Mouse (Mus musculus) adrenal gland, postnatal 36 days (tissue): ENCODE data around the gene Cav3. TPM values are rescaled to one million over a fixed set of nuclear protein-coding genes. Genes with fewer than 3 reads are reported as not detected.

Experiments used
- DNase-seq, 2 experiments: peaks; one replicate each; pipeline ENCODE4 v3.0.0; 2021; ENCODE audit warnings: mixed read lengths in 1 of 2
- long read RNA-seq, 2 experiments: library from polyadenylated mRNA; stranded (forward); transcript quantifications; one replicate each; pipeline ENCODE4 v2.0.0; 2021; ENCODE audit warnings: borderline sequencing depth in 2 of 2
- total RNA-seq, 2 experiments: library from RNA; stranded (reverse); gene quantifications; 2 replicates each; pipeline ENCODE4 v1.2.3; 2021

Cav3 gene
- total RNA-seq: not detected
- long read RNA-seq, experiment 1: 0 reads
- long read RNA-seq, experiment 2: 0 reads

DNA sequence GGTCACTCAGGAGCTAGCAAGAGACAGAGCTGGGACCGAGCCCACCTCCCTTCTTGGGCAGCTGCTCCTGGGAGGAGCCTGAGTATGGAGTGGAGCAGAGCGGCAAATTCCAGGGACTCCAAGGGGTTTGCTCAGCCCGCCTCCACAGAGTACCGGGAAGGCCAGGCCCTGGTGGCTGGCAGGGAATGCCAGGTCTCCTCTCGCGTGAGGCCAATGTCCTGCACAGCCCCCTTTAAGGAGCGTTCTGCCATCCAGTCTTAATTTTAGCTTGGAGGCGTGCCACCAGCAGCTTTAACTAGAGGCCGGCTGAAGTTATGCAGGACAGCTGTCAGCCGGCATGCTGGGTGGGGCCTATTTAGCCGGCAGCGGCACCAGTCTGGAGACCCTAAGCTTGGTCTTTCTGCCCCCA lies at the start of gene Cav3:
Cav3 (plus strand) TSS at position 165 of the 409 bp plus-strand sequence.
- DNase-seq: no peak

DNA sequence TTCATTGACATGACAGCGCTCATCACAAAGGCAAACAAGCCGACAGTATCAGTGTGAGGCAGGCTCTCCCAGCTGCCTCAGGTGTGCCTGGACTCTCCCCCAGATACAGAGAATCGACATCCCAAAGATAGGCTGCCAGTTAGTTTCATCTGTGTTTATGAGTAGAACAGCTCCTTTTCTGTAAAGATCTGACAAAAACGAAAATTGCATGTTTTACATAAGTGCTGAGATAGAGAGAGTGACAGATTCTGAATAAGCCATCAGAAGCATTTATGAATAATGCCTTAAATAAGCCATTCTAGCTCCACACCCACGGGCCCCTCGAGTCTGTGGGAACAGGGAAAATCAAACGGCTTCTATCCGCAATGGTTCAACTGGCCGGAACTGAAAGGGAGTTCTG lies 40.0 kb upstream of the Cav3 start:
- DNase-seq: no peak

DNA sequence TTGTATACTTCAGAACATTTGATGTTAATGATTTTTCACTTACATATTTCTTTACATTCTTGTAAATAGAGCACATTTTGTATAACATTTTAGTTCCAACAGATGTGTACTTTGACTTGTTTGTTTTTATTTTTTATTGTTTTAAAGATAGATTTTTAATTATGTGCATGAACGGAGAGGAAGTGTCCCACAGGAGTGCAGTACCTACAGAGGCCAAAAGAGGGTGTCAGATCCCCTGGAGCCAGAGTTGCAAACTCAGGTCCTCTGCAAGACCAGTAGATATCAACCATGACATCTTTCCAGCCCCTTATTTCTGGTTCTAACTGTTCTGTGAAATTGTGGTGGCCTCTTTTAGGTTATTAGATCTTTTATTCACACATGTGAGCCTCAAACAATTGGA lies 38.4 kb upstream of the Cav3 start:
- DNase-seq: no peak

DNA sequence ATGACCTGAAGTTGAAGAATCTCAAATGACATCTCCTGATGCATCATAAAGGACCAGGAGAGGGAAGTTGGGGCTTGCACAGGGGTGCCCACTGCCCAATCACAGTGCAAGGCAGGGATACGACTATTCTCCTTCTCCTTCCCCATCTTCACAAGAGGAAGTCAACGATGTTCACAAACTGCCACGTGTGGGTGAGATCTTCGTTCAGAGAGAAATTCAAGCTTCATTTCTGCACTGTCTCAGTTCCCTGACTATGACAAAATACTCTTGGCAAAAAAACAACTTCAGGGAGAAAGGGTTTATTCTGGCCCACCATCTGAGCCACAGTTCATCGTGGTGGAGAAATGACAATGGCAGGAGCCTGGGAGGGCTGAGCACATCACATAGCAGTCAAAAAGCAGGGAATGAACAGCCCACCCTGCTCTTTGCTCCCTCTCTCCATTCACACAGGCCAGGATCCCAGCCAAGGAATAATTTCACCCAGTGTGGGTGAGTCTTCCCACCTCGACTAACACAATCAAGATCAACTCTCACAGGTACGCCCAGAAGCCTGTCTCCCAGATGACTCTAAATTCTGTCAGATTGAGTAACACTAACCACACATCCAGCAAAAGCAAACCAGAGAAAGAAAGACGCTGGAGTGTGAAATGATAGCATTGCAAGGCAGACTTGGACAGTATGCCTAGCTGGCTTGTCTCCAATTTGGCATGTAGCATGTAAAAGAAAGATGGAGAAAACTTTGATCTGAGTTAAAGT lies 35.4 kb upstream of the Cav3 start:
- no peak for DNase-seq

DNA sequence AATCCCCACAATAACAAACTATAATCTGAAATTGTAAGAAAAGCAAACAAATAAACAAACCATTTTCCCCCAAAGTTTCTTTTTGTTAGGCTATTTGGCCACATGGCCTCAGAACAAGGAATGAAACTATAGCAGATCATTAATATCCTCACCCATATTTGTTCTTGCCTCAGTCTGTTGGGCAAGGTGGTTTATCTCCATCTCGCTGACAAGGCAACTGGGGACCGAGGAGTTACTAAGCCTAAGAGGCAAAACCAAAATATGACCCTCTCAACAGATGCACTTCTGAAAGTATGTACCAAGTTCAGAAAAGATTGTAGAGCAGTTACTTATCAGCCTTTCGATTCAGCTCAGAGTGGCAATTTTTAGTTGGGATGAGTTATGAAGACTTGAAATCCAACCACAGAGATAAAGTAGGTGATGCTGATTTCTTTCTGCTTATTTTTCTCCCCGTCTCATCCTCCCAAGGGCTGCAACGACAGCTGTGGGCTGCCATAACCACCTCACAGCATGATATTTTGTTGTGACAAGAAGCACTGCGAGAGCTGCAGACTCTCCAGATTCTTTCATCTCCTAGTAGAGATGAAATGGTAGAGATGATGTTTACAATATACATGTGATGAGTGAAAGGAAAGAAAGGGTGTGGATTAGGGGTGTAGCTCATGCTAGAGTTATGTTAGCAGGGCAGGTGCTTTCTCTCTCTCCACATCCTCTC lies 33.1 kb upstream of the Cav3 start:
- no peak for DNase-seq

DNA sequence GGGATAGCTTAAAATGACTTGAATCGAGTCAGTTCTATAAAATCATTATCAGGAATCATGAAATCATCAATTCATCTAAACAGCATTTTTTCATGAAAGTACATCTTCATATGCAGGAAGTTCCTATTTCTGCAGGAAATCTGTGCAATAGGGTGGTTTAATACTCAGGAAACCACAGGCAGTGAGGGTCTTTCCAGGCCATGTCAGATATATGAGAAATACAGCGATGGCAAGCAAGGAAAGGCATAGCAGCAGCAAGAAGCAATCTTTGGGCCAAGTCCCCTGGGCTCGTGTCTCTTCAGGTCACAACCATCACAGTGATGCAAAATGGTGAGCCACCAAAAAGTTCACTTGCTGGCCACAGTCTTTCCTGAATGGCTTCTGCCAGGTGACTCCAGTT lies 13.6 kb upstream of the Cav3 start:
- no peak for DNase-seq

DNA sequence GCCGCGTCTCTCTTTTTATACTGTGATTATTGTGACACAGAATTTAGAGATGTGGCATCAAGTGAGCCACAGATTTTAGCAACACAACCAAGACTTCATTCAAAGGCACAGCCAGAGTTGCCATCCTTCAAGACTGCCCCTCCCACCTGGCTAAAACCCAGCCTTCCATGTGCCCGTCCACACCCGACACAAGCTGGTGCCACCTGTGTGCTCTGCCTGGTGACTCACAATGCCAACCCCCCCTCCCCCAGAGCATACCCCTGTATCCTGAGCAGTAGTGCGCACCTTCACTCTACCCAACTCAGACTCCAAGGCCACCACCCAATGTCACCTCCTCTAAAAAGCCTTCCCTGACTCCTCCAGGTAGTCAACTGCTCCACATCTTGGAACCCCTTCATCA lies 2.2 kb downstream of the Cav3 start:
- DNase-seq: no peak

DNA sequence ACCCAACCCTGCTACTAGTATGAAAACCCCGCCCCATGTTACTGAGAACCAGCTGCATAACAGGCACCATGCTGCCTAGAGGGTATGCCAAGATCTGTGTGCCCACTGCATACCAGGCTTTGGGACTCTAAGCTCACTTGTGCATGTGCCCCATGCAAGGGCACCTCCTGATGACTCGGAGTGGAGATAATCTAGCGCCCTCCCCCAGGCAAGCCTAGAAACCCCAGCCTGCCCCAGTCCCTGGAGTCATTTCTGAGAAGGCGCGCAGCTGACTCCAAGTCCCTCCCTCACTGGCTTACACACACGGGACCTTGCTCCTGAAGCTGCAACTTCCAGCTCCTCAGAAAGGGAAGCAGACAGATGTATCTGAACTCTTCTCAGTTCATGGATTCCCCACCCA lies 4.0 kb downstream of the Cav3 start:
- DNase-seq: no peak

DNA sequence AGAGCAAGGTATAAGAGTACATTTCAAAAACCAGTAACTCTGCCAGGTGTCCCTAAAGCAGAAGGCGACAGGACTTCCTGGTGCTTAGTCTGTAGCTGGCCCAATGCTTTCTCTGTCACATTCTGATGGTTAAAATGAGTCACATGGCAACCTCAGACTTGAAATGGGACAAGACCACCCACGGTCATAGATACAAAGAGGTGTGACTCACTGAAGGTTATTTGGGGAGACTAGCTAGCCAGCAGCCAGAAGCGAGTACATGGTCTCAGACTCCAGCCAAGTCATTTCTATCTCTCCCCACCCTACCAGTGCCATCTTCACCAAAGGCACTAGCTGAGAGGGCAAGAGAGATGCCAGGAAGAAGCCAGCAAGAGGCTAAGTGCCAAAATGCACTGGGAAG lies 6.1 kb downstream of the Cav3 start:
- DNase-seq: no peak

DNA sequence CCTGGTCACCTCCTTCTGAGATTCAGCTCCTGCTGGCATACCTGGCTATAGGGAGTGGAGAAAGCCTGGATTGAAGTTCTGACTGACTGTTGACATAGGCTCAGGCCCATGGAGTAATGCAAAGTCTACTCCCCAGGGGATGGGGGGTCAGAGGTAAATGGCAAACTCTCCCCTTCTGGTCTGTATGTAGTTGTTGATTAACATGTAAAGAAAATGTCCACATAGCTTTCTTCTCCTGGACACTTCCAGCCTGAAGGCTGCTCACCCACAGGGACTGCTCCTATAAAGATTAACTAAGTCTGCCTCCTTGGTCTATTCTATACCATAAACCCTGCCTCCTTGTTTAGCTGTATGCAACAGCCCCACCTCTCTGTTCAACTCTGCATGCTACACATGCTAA lies 6.7 kb downstream of the Cav3 start:
- no peak for DNase-seq

DNA sequence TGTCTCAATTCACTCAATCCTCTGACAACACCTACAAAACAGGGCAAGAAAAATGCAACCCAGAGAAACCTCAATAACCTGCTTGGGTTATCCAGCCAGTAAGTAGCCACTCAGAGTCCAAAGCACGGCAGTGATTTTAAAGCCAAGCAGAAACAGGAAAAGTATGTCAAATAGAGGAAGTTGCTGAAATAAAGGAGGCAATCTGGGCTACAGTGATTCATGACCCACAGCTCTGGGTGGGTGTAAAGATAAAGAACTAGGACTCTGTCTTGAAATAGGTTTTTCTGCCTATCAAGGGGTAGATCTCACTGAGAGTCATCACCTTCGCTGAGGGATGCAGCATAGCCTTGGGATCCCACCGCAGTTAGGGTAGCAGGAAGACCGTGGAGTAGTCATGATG lies 12.3 kb downstream of the Cav3 start:
- DNase-seq: no peak

DNA sequence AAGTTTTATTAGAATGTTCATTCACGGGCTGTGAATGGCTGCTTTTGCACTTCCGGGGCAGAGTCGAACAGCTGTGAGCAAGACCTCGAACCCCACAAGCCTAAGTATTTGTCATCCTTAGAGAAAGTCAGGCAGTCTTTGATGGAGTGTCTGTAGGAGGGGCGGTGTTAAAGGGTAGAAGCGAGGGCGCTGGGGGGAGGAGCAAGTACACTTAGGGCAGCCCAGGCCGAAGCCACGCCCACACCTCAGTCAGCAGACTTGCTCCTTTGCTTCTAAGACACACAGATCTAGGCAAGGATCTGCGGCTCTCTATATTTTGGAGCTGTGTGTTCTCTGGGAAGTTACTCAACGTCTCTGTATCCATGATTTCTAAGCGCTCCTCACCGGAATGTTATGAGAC lies 20.6 kb downstream of the Cav3 start:
- peak in 1 of 2 experiments; percentile 48 for DNase-seq

DNA sequence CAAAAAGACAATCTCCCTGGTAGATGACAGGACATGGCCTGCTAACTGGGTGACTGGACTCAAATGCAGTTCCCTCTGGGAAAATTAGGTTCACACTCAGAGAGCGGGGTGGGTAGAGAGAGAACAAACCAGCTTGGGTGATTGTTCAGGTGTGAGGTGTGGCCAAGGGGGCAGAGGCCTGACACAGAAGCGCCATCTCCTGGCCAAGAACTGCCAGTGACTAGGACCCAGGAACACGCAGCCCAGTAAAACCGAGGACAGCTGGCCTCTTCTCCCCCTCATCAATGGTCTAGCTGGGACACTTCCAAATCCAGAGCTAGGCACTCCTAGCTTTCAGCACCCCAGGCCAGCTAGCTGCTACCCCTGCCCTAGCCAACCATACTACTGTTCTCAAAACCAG lies 25.0 kb downstream of the Cav3 start:
- DNase-seq: peak; percentile 56 to 60

DNA sequence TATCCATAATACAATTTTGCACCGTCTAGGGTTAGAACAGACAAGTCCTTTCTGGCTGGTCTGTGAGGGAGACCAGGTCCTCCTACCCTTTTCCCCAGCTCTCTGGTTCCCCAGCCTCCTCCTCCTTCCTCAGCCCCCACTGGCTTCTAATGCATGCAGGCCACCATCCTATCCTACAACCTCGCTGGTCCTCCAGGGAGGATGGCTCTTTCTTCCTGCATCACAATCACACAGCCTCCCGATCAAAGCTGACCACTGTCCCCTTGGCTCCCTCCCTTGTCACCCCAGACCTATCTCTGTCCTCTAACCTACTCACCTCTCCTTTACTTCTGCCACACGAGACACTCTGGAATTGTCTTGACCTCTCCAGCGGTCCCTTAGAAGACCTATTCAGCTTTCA lies 28.7 kb downstream of the Cav3 start:
- no peak for DNase-seq

DNA sequence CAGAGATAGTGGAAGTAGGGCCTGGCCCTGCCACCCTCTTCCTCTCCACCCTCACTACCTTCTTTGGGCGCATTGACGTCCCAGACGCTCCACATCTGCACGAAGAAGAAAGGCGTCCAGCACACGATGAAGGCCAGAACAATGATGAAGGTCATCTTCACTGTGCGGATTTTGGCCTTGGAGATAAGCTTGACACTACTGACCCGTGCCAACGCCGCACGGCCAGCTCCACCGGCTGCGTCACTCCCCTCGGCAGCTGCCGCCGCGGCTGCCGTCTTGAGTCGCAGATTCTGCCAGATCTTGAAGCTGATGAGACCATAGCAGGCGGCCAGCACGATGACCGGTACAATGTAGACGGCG lies 29.5 kb downstream of the Cav3 start:
- DNase-seq: peak; percentile 58 to 70

DNA sequence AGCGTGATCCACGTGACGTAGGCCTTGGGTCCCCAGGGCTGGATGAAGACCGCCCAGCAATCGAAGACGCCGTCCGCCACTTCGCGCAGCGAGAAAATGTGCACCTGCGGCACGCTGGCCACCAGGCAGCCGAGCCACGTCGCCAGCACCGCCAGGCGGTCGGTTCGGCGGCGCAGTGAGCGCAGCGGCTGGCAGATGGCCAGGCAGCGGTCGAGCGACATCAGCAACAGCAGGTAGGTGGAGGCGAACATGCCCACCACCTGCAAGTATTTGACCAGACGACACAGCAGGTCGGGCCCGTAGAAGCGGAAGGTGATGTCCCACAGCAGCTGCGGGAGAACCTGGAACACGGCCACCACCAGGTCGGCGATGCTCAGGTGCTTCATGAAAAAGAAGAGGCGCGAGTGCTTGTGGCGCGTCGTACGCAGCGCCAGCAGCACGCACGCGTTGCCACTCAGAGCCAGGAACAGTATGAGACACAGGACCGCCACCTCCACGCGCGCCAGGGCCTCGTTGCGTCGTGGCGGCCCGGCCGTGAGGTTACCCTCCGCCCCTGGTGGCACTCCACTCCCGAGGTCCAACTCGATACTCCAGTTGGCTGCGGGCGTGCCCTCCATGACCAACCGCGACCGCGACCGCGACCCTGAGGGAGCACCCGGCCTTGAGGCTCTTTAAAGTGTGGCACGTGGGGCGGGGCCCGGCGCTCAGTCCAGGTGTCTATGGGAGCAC lies 30.0 kb downstream of the Cav3 start:
- DNase-seq: peak; percentile 26 to 68

DNA sequence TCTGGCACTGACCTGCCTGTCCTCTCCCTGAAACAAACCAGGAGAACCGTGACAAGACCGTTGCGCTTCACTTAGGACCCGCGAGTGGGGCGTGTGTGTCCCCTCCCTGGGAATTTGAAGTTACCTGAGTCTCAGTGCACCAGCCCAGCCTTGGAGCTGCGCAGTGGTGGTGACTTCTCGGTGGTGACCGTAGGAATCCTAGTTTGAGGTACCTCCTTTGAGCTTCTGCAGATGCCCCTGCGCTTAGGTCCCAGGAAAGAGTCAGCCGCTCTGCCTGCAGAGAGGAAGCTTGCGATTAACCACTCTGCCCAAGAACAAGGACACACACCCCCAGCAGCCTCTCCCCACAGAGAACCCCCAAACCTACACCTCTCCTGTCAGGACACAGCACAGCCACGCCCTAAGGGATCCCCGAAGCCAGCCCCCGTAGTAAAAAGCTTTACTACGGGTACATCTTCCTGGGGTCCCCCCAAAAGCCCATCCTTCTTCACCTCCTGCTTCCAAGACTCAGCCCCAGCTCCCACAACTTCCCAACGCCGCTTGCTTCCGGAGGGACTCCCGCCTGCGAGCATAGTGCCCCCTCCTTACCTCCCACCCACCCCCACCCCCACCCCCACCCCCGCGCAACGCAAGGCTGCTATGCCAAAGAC lies 30.7 kb downstream of the Cav3 start, which contains the start of gene Oxtr:
Oxtr (minus strand) TSS at position 34 of the 650 bp plus-strand sequence.
- DNase-seq: no peak

DNA sequence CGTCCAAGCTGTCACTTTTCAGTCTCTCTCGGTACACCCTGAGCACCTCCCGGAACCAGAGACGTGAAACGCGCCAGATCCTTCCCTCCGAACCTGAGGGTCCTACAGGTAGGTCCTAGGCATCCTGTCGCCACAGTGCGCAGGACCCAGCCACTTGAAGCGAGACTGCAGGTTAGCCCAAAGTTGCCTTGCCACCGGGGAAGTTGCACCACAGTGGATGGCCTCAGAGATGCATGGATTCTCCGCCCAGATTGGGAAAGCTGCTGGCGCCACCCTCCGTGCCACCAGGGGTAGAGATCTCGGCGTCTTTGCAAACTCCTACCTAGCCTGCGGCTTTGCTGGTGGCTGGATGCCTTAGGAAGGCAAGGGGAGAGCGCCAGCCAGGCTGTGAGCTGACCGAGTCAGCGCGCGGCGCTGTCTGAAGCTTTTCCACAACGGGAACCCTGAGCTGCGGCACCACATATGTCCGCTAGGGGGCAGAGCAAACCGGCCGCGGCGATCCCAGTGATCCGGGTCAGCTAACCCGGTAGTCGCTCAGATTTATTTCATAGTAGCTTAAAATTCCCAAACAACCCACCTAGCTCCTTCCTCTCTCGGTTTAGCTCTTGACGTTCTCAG lies 31.4 kb downstream of the Cav3 start:
- peak; percentile 92 to 93 for DNase-seq

DNA sequence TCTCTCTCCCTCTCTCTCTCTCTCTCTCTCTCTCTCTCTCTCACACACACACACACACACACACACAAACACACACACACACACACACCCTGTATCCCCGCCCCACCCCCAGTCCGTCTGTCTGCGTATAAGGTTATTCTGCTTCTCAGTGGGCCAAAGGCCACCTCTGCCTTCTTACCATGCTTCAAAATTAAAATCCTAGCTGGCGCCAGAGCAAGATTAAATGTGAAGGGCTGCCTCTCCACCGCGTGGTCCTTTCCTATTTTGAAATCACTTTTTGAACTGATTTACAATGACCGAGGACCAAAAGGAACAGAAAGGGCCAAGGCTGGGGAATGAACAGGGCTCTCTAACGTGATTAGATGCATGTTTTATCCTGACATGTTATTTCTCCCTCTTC lies 32.2 kb downstream of the Cav3 start:
- peak in 1 of 2 experiments; percentile 29 for DNase-seq

DNA sequence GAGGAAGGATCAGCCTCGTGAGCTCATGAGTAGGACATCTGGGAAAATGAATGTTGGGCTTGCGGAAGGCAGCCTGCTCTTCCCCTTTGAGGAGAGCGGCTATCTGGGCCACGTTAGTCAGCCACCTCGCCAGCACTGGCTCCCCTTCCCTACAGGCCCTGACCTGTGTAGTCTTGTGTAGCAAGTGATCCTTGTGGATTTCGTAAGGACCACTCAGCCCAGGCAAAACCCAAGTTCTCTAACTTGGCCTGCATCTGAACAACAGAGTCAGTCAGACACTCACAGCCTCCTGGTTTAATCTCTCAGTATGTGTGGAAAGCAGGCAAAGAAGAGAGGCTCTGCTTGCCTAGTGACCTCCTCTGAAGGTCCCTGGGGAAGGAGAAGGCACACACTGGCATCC lies 33.4 kb downstream of the Cav3 start:
- DNase-seq: peak in 1 of 2 experiments; percentile 44

DNA sequence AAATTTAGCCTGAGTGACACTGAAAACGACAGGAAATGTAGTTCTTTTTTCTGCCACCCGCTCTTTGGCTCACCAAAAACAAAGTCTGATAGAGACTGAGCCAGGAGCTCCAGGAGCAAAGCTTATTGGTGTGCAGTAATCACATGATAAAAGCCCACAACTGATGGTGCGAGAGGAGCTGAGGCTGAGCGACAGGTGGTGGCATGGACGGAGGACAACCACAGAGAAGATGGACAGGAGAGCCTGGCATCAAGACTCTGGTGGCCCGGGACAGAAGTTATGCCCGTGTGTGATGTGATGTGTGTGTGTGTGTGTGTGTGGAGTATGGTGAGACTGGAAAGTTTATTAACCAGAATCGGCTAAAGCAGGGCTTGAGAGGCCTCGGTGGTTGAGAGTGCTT lies 34.1 kb downstream of the Cav3 start:
- DNase-seq: no peak

DNA sequence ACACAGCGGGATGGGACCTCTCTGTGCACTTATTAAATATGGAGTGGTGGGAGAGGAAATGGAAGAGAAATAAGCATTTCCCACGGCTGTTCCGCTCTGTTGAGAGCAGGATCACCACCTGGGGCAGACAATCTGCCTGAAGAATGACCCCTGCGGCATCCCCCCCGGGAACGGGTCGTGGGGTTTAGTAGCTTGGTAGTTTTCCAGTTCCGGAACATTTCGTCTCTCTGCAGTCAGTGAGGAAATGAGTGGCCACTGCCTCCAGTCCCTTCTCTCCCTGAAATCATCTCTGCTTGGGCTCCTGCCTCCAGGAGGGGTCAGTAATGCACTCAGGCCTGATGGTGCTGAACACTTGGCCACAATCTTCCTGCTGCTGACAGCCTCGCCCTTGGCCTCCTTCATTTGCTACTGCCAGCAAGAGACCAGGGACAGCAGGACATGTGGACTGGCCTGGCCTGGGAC lies 35.3 kb downstream of the Cav3 start:
- DNase-seq: peak; percentile 36 to 71
